Mouse (Mus musculus): ENCODE data around the gene Ssbp3. TPM values are rescaled to one million over a fixed set of nuclear protein-coding genes. Genes with fewer than 3 reads are reported as not detected.

The Ssbp3 gene
- polyA plus RNA-seq, 1 experiment from 2014 or later, result 171 TPM

- Histone ChIP-seq H3K27me3 (no peaks in the 10 kb centered on the region), H3K9me3 (no peaks in the 10 kb centered on the region), H3K4me1 (peaks cover 55% of the 10 kb centered on the region), H3K4me2 (replicated peaks) (no peak overlapping the region), H3K27ac (no peak overlapping the region), H3K36me3 (peaks cover 97% of the 10 kb centered on the region), H3K9ac (no peak overlapping the region), H3K4me3 (no peak overlapping the region)
- 91% methylated on average over 4 of the region's 4 CpGs for WGBS
- ATAC-seq (ENCODE audit: low FRiP score, low read depth), result no peak
Observed at GRCm38 (mm10) chr4:106924175-106924574, 13.7 kb downstream of the Ssbp3 start.

GRCm38 (mm10) chr4:106924888-106925287 is 14.4 kb downstream of the Ssbp3 start:
- WGBS, result 84% methylated on average over 10 of the region's 10 CpGs
- Histone ChIP-seq H3K4me1 (peaks cover 49% of the 10 kb centered on the region), H3K4me3 (no peak overlapping the region), H3K27me3 (no peaks in the 10 kb centered on the region), H3K9ac (no peak overlapping the region), H3K36me3 (peaks cover 93% of the 10 kb centered on the region), H3K4me2 (replicated peaks) (no peak overlapping the region), H3K9me3 (no peaks in the 10 kb centered on the region), H3K27ac (no peak overlapping the region)
- no peak for ATAC-seq (ENCODE audit: low FRiP score, low read depth)

GRCm38 (mm10) chr4:106926401-106926800 is 15.9 kb downstream of the Ssbp3 start:
- no peak overlapping the region for H3K4me2 ChIP-seq (replicated peaks)
- no peak overlapping the region for H3K4me3 ChIP-seq
- ATAC-seq (ENCODE audit: low FRiP score, low read depth), result no peak
- H3K27ac ChIP-seq, result no peak overlapping the region; the same call in 1 of the 2 replicates
- peaks cover 34% of the 10 kb centered on the region for H3K4me1 ChIP-seq
- H3K9ac ChIP-seq, result no peak overlapping the region
- H3K27me3 ChIP-seq, result no peaks in the 10 kb centered on the region
- WGBS, result 81% methylated on average over 9 of the region's 9 CpGs
- peaks cover 91% of the 10 kb centered on the region for H3K36me3 ChIP-seq
- no peaks in the 10 kb centered on the region for H3K9me3 ChIP-seq

- no peak for ATAC-seq (ENCODE audit: low FRiP score, low read depth)
- no peak overlapping the region for H3K4me2 ChIP-seq (replicated peaks)
- H3K27ac ChIP-seq, result no peak overlapping the region
- no peaks in the 10 kb centered on the region for H3K27me3 ChIP-seq
- WGBS, result 73% methylated on average over 6 of the region's 6 CpGs
- no peaks in the 10 kb centered on the region for H3K9me3 ChIP-seq
- H3K9ac ChIP-seq, result no peak overlapping the region
- H3K4me1 ChIP-seq, result peaks cover 28% of the 10 kb centered on the region
- H3K36me3 ChIP-seq, result peaks cover 92% of the 10 kb centered on the region
- H3K4me3 ChIP-seq, result no peak overlapping the region
Observed at GRCm38 (mm10) chr4:106927034-106927433, 16.5 kb downstream of the Ssbp3 start.

DNA sequence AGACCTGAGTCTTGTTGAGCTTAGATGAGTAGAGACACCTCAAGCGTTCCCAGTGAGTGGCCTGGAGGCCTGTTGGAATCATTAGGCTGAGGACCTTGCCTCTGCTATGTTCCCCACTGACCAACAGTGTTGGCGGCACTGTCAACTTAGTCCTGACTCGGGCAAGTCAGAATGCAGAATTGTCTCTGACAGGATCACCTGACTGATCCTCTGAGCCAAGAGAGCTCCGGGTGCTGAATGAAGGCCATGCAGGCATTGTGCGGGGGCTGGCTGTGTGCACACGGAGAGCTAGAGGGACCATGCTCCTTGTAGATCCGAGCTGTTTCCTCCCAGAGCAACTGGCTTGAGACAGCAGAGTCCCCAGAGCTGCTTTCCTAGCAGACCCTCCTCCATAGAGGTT is 18.5 kb downstream of the Ssbp3 start:
- H3K4me2 ChIP-seq (replicated peaks), result no peak overlapping the region
- no peak overlapping the region for H3K27ac ChIP-seq
- H3K36me3 ChIP-seq, result peaks cover 91% of the 10 kb centered on the region
- peaks cover 40% of the 10 kb centered on the region for H3K4me1 ChIP-seq
- WGBS, result 83% methylated on average over 7 of the region's 7 CpGs
- H3K9ac ChIP-seq, result no peak overlapping the region
- no peaks in the 10 kb centered on the region for H3K9me3 ChIP-seq
- no peak overlapping the region for H3K4me3 ChIP-seq
- H3K27me3 ChIP-seq, result no peaks in the 10 kb centered on the region
- no peak for ATAC-seq (ENCODE audit: low FRiP score, low read depth)

DNA sequence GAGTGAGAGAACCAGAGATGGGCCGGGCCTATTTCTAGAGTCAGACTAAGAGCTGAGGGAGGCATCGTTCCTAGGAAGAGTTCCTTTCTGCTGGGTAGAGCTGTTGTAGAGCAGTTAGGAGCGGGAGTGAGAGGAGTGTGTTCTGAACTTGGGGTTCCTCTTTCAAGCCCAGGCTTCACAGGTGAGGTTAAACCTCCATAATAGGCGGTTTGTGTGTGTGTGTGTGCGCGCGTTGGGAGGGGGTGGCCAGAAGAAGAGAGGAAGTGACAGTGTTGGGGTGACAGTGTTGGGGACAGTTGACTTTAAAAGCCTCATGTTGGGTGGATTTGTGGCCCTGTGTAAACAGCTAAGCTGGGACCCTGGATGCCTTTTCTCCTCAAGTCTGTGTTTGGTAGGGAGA is 22.1 kb downstream of the Ssbp3 start:
- H3K36me3 ChIP-seq, result peaks cover 88% of the 10 kb centered on the region
- no peak for ATAC-seq (ENCODE audit: low FRiP score, low read depth)
- 88% methylated on average over 7 of the region's 7 CpGs for WGBS

GRCm38 (mm10) chr4:106933813-106934482 is 23.4 kb downstream of the Ssbp3 start:
- H3K36me3 ChIP-seq, result peaks cover 78% of the 10 kb centered on the region
- 76% methylated on average over 9 of the region's 9 CpGs for WGBS
- H3K27me3 ChIP-seq, result no peaks in the 10 kb centered on the region
- no peak overlapping the region for H3K9ac ChIP-seq
- no peak overlapping the region for H3K4me3 ChIP-seq
- H3K27ac ChIP-seq, result no peak overlapping the region
- H3K4me2 ChIP-seq (replicated peaks), result no peak overlapping the region
- ATAC-seq (ENCODE audit: low FRiP score, low read depth), result no peak
- peaks cover 68% of the 10 kb centered on the region for H3K4me1 ChIP-seq
- no peaks in the 10 kb centered on the region for H3K9me3 ChIP-seq

More for the DNA sequence above, 22.1 kb downstream of the Ssbp3 start:
- Histone ChIP-seq H3K27ac (0 out of 2 replicates have a peak overlapping the region, but pooled peaks have one; percentile 48), H3K9ac (no peak overlapping the region), H3K4me1 (peaks cover 59% of the 10 kb centered on the region), H3K27me3 (no peaks in the 10 kb centered on the region), H3K4me2 (replicated peaks) (no peak overlapping the region), H3K9me3 (no peaks in the 10 kb centered on the region), H3K4me3 (no peak overlapping the region)

DNA sequence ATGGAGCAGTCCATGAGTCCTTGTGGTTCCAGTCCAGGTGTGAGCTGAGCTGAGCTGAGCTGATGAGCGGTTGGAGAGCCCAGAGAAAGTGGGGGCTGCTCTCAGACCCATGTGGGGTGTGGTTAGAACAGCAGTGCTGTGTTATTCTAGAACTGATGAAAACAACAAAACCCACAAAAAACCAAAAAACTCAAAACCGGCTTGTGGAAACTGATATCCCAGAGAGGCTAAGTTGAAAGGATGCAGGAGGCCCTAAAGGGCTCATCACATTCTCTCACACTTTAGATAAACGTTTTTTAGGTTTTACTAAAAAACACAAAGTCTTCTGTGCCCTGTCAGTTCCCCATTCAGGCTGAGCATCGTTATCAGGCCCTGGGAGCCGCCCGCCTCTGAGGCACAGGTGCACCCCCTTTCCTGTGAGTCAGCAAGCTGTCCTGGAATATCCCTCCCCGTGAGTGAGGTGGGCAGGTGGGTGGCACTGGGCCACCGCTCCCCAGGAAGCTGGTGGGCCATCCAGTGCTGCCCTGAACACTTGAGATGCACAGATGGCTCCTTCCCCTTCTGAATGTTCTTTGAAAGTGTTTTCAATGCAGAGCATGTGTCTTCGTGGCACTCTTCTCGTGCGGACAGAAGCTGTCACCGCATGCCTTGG is 24.6 kb downstream of the Ssbp3 start:
- no peak overlapping the region for H3K4me3 ChIP-seq
- H3K9ac ChIP-seq, result peak overlapping the region; percentile 25; the same call in 1 of the 2 replicates
- peaks cover 76% of the 10 kb centered on the region for H3K36me3 ChIP-seq
- peaks cover 76% of the 10 kb centered on the region for H3K4me1 ChIP-seq
- no peak for ATAC-seq (ENCODE audit: low FRiP score, low read depth)
- no peak overlapping the region for H3K4me2 ChIP-seq (replicated peaks)
- H3K9me3 ChIP-seq, result no peaks in the 10 kb centered on the region
- 68% methylated on average over 12 of the region's 12 CpGs for WGBS
- H3K27me3 ChIP-seq, result no peaks in the 10 kb centered on the region
- no peak overlapping the region for H3K27ac ChIP-seq

GRCm38 (mm10) chr4:106935583-106935935 is 25.1 kb downstream of the Ssbp3 start:
- Histone ChIP-seq H3K9ac (no peak overlapping the region; the same call in 1 of the 2 replicates), H3K27ac (no peak overlapping the region), H3K4me1 (peaks cover 79% of the 10 kb centered on the region), H3K9me3 (no peaks in the 10 kb centered on the region), H3K27me3 (no peaks in the 10 kb centered on the region), H3K4me2 (replicated peaks) (no peak overlapping the region), H3K36me3 (peaks cover 73% of the 10 kb centered on the region), H3K4me3 (no peak overlapping the region)
- WGBS, result 28% methylated on average over 2 of the region's 2 CpGs
- no peak for ATAC-seq (ENCODE audit: low FRiP score, low read depth)

GRCm38 (mm10) chr4:106936041-106936440 is 25.5 kb downstream of the Ssbp3 start:
- 74% methylated on average over 3 of the region's 3 CpGs for WGBS
- ATAC-seq (ENCODE audit: low FRiP score, low read depth), result no peak
- H3K9me3 ChIP-seq, result no peaks in the 10 kb centered on the region
- peak overlapping the region; percentile 72; the same call in 1 of the 2 replicates for H3K27ac ChIP-seq
- no peak overlapping the region for H3K9ac ChIP-seq
- no peak overlapping the region for H3K4me3 ChIP-seq
- H3K36me3 ChIP-seq, result peaks cover 73% of the 10 kb centered on the region
- peaks cover 84% of the 10 kb centered on the region for H3K4me1 ChIP-seq
- H3K4me2 ChIP-seq (replicated peaks), result no peak overlapping the region
- no peaks in the 10 kb centered on the region for H3K27me3 ChIP-seq

- peak overlapping the region; percentile 53; the same call in 1 of the 2 replicates for H3K9ac ChIP-seq
- H3K27me3 ChIP-seq, result no peaks in the 10 kb centered on the region
- H3K27ac ChIP-seq, result peak overlapping the region; percentile 72
- H3K4me2 ChIP-seq (replicated peaks), result no peak overlapping the region
- ATAC-seq (ENCODE audit: low FRiP score, low read depth), result no peak
- peaks cover 67% of the 10 kb centered on the region for H3K36me3 ChIP-seq
- peaks cover 91% of the 10 kb centered on the region for H3K4me1 ChIP-seq
- H3K9me3 ChIP-seq, result no peaks in the 10 kb centered on the region
- no peak overlapping the region for H3K4me3 ChIP-seq
- 28% methylated on average over 8 of the region's 8 CpGs for WGBS
Observed at GRCm38 (mm10) chr4:106936741-106937140, 26.2 kb downstream of the Ssbp3 start.

- peaks cover 63% of the 10 kb centered on the region for H3K36me3 ChIP-seq
- no peaks in the 10 kb centered on the region for H3K9me3 ChIP-seq
- H3K9ac ChIP-seq, result no peak overlapping the region
- no peak overlapping the region for H3K4me3 ChIP-seq
- no peak for ATAC-seq (ENCODE audit: low FRiP score, low read depth)
- peak overlapping the region; percentile 23; the same call in 1 of the 2 replicates for H3K4me2 ChIP-seq (replicated peaks)
- H3K27me3 ChIP-seq, result no peaks in the 10 kb centered on the region
- peak overlapping the region; percentile 63; the same call in 1 of the 2 replicates for H3K27ac ChIP-seq
- 49% methylated on average over 8 of the region's 8 CpGs for WGBS
- peaks cover 94% of the 10 kb centered on the region for H3K4me1 ChIP-seq
Observed at GRCm38 (mm10) chr4:106938506-106939222, 28.2 kb downstream of the Ssbp3 start.

Data from limb, embryonic 13.5 days (tissue).